Mouse (Mus musculus) heart, adult 2 months (tissue): ENCODE results near the gene Fgfbp3.

Experiments used
- CTCF ChIP-seq: fragments of 200-600 bp; IDR thresholded peaks from 2 replicates; pipeline ENCODE4 v1.8.1; 2022; ENCODE audit warnings: antibody characterized with exemption, mild to moderate bottlenecking, moderate library complexity
- POLR2A ChIP-seq: fragments of 200-500 bp; IDR thresholded peaks from 2 replicates; pipeline ENCODE4 v1.6.1; 2011; ENCODE audit warnings: mild to moderate bottlenecking, low read depth, low read length, control low read depth; ENCODE audit not compliant: insufficient read depth

DNA sequence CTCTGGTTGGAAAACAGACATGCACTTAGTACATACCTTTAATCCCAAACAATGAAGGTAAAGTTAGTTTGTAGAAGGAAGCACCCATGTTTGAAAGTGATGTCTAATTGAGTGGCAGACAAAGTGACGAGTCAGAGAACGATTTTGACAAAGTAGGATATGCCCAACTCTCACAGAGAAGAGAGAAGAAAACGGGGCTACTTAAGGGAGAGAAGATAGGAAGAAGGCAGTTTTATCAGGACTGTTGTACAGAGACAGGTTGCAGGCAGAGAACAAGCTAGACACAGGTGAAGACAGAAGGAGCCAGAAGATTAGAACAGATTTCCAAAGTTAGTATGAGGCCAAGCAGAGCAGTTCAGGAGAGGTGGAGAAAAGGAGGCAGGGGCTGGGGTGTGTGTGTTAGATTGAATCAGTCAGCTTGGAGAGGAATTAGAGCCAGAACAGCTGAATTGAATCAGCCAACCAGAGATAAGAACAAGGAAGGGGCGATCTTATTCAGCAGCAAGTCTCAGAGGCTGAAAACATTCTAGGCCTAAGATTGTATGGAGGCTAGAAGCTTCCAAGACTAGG lies 34.3 kb upstream of the Fgfbp3 start:
- TF ChIP-seq CTCF (no peak), POLR2A (no peak)
